13 mouse cellular contexts compared by ENCODE assay signal in genomic region chr17:73477096-73478076, GRCm38 (mm10).
DNase-seq lines count a peak whose midpoint lies in the region; ATAC-seq and TF ChIP-seq lines count a peak whose summit lies in the region.
"Had no signal": no experiment of that assay in that cellular context is flagged by ENCODE, and none has a peak within 500 bp of the region (broad histone marks: within the 10 kb centered on the region; RNA-seq: fewer than 3 reads in every experiment).

No protein-coding gene starts in this region.

- no peak overlapping the region for H3K4me3 ChIP-seq in layer of hippocampus, adult 2 months
- H3K4me3 ChIP-seq in forebrain, embryonic 16.5 days (replicated peaks; ENCODE audit: low read length): no peak overlapping the region
- H3K4me3 ChIP-seq in midbrain, embryonic 10.5 days: no peak overlapping the region
- no peak overlapping the region for H3K4me3 ChIP-seq in neural tube, embryonic 14.5 days (ENCODE audit: low read depth, low read length)
- no peak overlapping the region for H3K4me3 ChIP-seq in heart, adult 2 months
- H3K4me3 ChIP-seq: heart, embryonic 10.5 days; liver, embryonic 12.5 days had no signal

- H3K4me1 ChIP-seq in forebrain, embryonic 16.5 days (replicated peaks; ENCODE audit: control insufficient read depth, insufficient read depth, low read length): peaks cover 3% of the 10 kb centered on the region; the same call in 1 of the 2 replicates
- peaks cover 11% of the 10 kb centered on the region for H3K4me1 ChIP-seq in midbrain, embryonic 10.5 days
- H3K4me1 ChIP-seq in neural tube, embryonic 14.5 days (ENCODE audit: control insufficient read depth, insufficient read depth, low read length): peaks cover 9% of the 10 kb centered on the region; the same call in 1 of the 2 replicates
- H3K4me1 ChIP-seq in heart, adult 2 months (ENCODE audit: control insufficient read depth, insufficient read depth, low read length): no peaks in the 10 kb centered on the region
- H3K4me1 ChIP-seq: heart, embryonic 10.5 days; liver, embryonic 12.5 days had no signal

- no peak for TF ChIP-seq CTCF in layer of hippocampus, adult 2 months (conservative IDR thresholded peaks at IDR 0.05)
- TF ChIP-seq CTCF in heart, adult 2 months (IDR thresholded peaks at IDR 0.05): no peak

- no peaks in the 10 kb centered on the region for H3K27me3 ChIP-seq in forebrain, embryonic 16.5 days (replicated peaks; ENCODE audit: control insufficient read depth, insufficient read depth, low read length)
- no peaks in the 10 kb centered on the region for H3K27me3 ChIP-seq in midbrain, embryonic 10.5 days (ENCODE audit: low read depth, poor library complexity, severe bottlenecking)
- no peaks in the 10 kb centered on the region for H3K27me3 ChIP-seq in neural tube, embryonic 14.5 days (ENCODE audit: control insufficient read depth, insufficient read depth, low read length)
- H3K27me3 ChIP-seq in heart, adult 2 months (ENCODE audit: control insufficient read depth, insufficient read depth, low read length): no peaks in the 10 kb centered on the region
- H3K27me3 ChIP-seq: liver, embryonic 12.5 days had no signal

- ATAC-seq in forebrain, embryonic 16.5 days: peak; percentile 36; the same call in 1 of the 2 replicates
- ATAC-seq in neural tube, embryonic 14.5 days (ENCODE audit: low read depth): peak; percentile 68
- ATAC-seq: CD4-positive, CD25-positive, alpha-beta regulatory T cell, adult 4 months; liver, embryonic 12.5 days had no signal

- no peaks in the 10 kb centered on the region for H3K36me3 ChIP-seq in forebrain, embryonic 16.5 days (ENCODE audit: control insufficient read depth, insufficient read depth)
- H3K36me3 ChIP-seq in midbrain, embryonic 10.5 days: no peaks in the 10 kb centered on the region
- H3K36me3 ChIP-seq in neural tube, embryonic 14.5 days (ENCODE audit: control insufficient read depth, insufficient read depth, low read length): no peaks in the 10 kb centered on the region
- H3K36me3 ChIP-seq in heart, adult 2 months (ENCODE audit: control insufficient read depth, insufficient read depth, low read length): no peaks in the 10 kb centered on the region
- H3K36me3 ChIP-seq: heart, embryonic 10.5 days; liver, embryonic 12.5 days had no signal

- no peak for DNase-seq in layer of hippocampus, adult 2 months (ENCODE audit: low spot score in 2 of 2)
- no peak for DNase-seq in layer of hippocampus, postnatal 14 days (ENCODE audit: low spot score in 2 of 2)
- no peak for DNase-seq in midbrain, embryonic 10.5 days (ENCODE audit: low spot score)
- no peak for DNase-seq in spleen, postnatal 36 days (ENCODE audit: low spot score in 2 of 2)
- no peak for DNase-seq in heart, adult 2 months
- DNase-seq: adrenal gland, postnatal 25 days; cerebellum, adult 18-20 months; kidney, postnatal 36 days had no signal

- H3K9ac ChIP-seq in forebrain, embryonic 16.5 days (replicated peaks; ENCODE audit: low read depth, low read length): no peak overlapping the region
- H3K9ac ChIP-seq in neural tube, embryonic 14.5 days (replicated peaks; ENCODE audit: low read depth, low read length): no peak overlapping the region
- H3K9ac ChIP-seq in heart, adult 2 months (ENCODE audit: low read depth, low read length): no peak overlapping the region
- H3K9ac ChIP-seq: liver, embryonic 12.5 days had no signal

- H3K9me3 ChIP-seq in forebrain, embryonic 16.5 days (ENCODE audit: control insufficient read depth, low read length): no peaks in the 10 kb centered on the region
- no peaks in the 10 kb centered on the region for H3K9me3 ChIP-seq in midbrain, embryonic 10.5 days (replicated peaks)
- no peaks in the 10 kb centered on the region for H3K9me3 ChIP-seq in neural tube, embryonic 14.5 days (ENCODE audit: control insufficient read depth, low read length)
- H3K9me3 ChIP-seq: heart, embryonic 10.5 days; liver, embryonic 12.5 days had no signal

- intact Hi-C loops in heart, adult 2 months (cut with DNase I): no loop called here

- H3K79me2 ChIP-seq in heart, adult 2 months (replicated peaks; ENCODE audit: control insufficient read depth, insufficient read depth, low read length): no peaks in the 10 kb centered on the region

- no peak for TF ChIP-seq EP300 in heart, adult 2 months (IDR thresholded peaks at IDR 0.05; ENCODE audit: insufficient read depth, low read depth, low read length)

- no peak for TF ChIP-seq POLR2A in heart, adult 2 months (IDR thresholded peaks at IDR 0.05; ENCODE audit: insufficient read depth, low read depth, low read length)

- peak overlapping the region; percentile 18; the same call in 1 of the 2 replicates for H3K27ac ChIP-seq in layer of hippocampus, adult 2 months
- H3K27ac ChIP-seq in forebrain, embryonic 16.5 days (ENCODE audit: low read length): no peak overlapping the region
- peak overlapping the region; percentile 55; the same call in 1 of the 2 replicates for H3K27ac ChIP-seq in midbrain, embryonic 10.5 days (replicated peaks)
- H3K27ac ChIP-seq in neural tube, embryonic 14.5 days (ENCODE audit: low read depth, low read length): peak overlapping the region; percentile 81
- H3K27ac ChIP-seq in heart, adult 2 months: no peak overlapping the region
- H3K27ac ChIP-seq: heart, embryonic 10.5 days; liver, embryonic 12.5 days had no signal

- WGBS in forebrain, embryonic 16.5 days: 27% methylated on average over 11 of the region's 11 CpGs
- 47% methylated on average over 11 of the region's 11 CpGs for WGBS in midbrain, embryonic 10.5 days
- 20% methylated on average over 11 of the region's 11 CpGs for WGBS in neural tube, embryonic 14.5 days
- WGBS in heart, adult 2 months: 62% methylated on average over 11 of the region's 11 CpGs

- no peak overlapping the region for H3K4me2 ChIP-seq in forebrain, embryonic 16.5 days (ENCODE audit: low read length)
- H3K4me2 ChIP-seq in neural tube, embryonic 14.5 days (ENCODE audit: low read depth, low read length): no peak overlapping the region
- H3K4me2 ChIP-seq: liver, embryonic 12.5 days had no signal

Comparison
In these comparisons a context has a peak if more than half of its experiments do, and no peak if none do; other contexts are left out.
1. H3K27ac ChIP-seq: peak in layer of hippocampus, adult 2 months (single experiment), midbrain, embryonic 10.5 days (single experiment) and neural tube, embryonic 14.5 days (single experiment); none in forebrain, embryonic 16.5 days (single experiment) and heart, adult 2 months (single experiment).